Mouse (Mus musculus): Measurements from ENCODE around the gene Sdr9c7.

Sdr9c7 gene

GRCm38 (mm10) chr10:127959161-127959679 is 60.9 kb downstream of the Sdr9c7 start:
- no peak for DNase-seq (ENCODE audit: extremely low spot score, low read depth, low spot score)

All from hindlimb bud, embryonic 11.5 days (tissue).